Mouse (Mus musculus) embryo, embryonic 9.5 days (tissue): ENCODE results near the gene Spo11.

Source experiments
- DNase-seq: peaks from one replicate; pipeline ENCODE4 v3.0.0-alpha.2; 2017; ENCODE audit errors: extremely low spot score

The Spo11 gene

GRCm38 (mm10) chr2:173030591-173031338, 53.3 kb downstream of the Spo11 start:
- DNase-seq: no peak

GRCm38 (mm10) chr2:173033531-173033930, 56.0 kb downstream of the Spo11 start:
- no peak for DNase-seq

GRCm38 (mm10) chr2:173034998-173035397, 57.5 kb downstream of the Spo11 start:
- no peak for DNase-seq

- no peak for DNase-seq
Measured at GRCm38 (mm10) chr2:173035653-173036052, 58.2 kb downstream of the Spo11 start.

- no peak for DNase-seq
Measured at GRCm38 (mm10) chr2:173036055-173036454, 58.6 kb downstream of the Spo11 start.

- no peak for DNase-seq
Measured at GRCm38 (mm10) chr2:173036611-173037010, 59.1 kb downstream of the Spo11 start.

- no peak for DNase-seq
Measured at GRCm38 (mm10) chr2:173037347-173037746, 59.8 kb downstream of the Spo11 start.

GRCm38 (mm10) chr2:173037827-173038607, 60.5 kb downstream of the Spo11 start:
- no peak for DNase-seq

- DNase-seq: no peak
Measured at GRCm38 (mm10) chr2:173039041-173039440, 61.5 kb downstream of the Spo11 start.

GRCm38 (mm10) chr2:173040803-173041202, 63.3 kb downstream of the Spo11 start:
- DNase-seq: no peak

- DNase-seq: no peak
Measured at GRCm38 (mm10) chr2:173041242-173041641, 63.7 kb downstream of the Spo11 start.

GRCm38 (mm10) chr2:173041893-173042292, 64.4 kb downstream of the Spo11 start:
- no peak for DNase-seq

- DNase-seq: no peak
Measured at GRCm38 (mm10) chr2:173042504-173043162, 65.1 kb downstream of the Spo11 start.
